Mouse (Mus musculus) lung, postnatal 0 days (tissue): ENCODE measurements around the gene Tex36. TPM values are rescaled to one million over a fixed set of nuclear protein-coding genes. Genes with fewer than 3 reads are reported as not detected.

Experiments
- ATAC-seq: fragments of 200-750 bp; cut with Nextera tagmentation; 2 replicates; pipeline ENCODE4 v1.8.0; 2017; ENCODE audit warnings: moderate library complexity
- DNase-seq: peaks from one replicate; pipeline ENCODE4 v3.0.0-alpha.2; 2016; ENCODE audit warnings: low spot score
- H3K27ac ChIP-seq: fragments of 300-500 bp; sonication (generic); 2 replicates; pipeline ENCODE4 v1.5.1; 2014; ENCODE audit warnings: antibody characterized with exemption, mild to moderate bottlenecking, low read length, mixed read lengths
- H3K27me3 ChIP-seq: fragments of 300-500 bp; sonication (generic); replicated peaks from 2 replicates; pipeline ENCODE4 v1.6.1; 2014; ENCODE audit warnings: low read length, mixed read lengths; ENCODE audit not compliant: insufficient read depth
- H3K36me3 ChIP-seq: fragments of 300-500 bp; sonication (generic); 2 replicates; pipeline ENCODE4 v1.6.1; 2014; ENCODE audit warnings: low read length, mixed read lengths; ENCODE audit not compliant: insufficient read depth
- H3K4me1 ChIP-seq: fragments of 300-500 bp; sonication (generic); 2 replicates; pipeline ENCODE4 v1.6.1; 2014; ENCODE audit warnings: antibody characterized with exemption, low read depth, low read length, mixed read lengths; ENCODE audit not compliant: insufficient read depth
- H3K4me2 ChIP-seq: fragments of 300-500 bp; sonication (generic); replicated peaks from 2 replicates; pipeline ENCODE4 v1.6.1; 2014; ENCODE audit warnings: low read depth, mild to moderate bottlenecking, low read length, moderate library complexity, mixed read lengths
- H3K4me3 ChIP-seq: fragments of 300-500 bp; sonication (generic); 2 replicates; pipeline ENCODE4 v1.5.1; 2014; ENCODE audit warnings: low read depth, low read length
- H3K9ac ChIP-seq: fragments of 300-500 bp; sonication (generic); replicated peaks from 2 replicates; pipeline ENCODE4 v1.6.1; 2014; ENCODE audit warnings: low read depth, mild to moderate bottlenecking
- H3K9me3 ChIP-seq: fragments of 300-500 bp; sonication (generic); 2 replicates; pipeline ENCODE4 v1.6.1; 2016; ENCODE audit warnings: low read length, mixed read lengths
- CTCF ChIP-seq: IDR thresholded peaks from 2 replicates; pipeline ENCODE4 v1.5.1; 2016; ENCODE audit warnings: antibody characterized with exemption, mild to moderate bottlenecking
- EP300 ChIP-seq: IDR thresholded peaks from 2 replicates; pipeline ENCODE4 v1.6.1; 2016; ENCODE audit warnings: antibody characterized with exemption, mild to moderate bottlenecking, control low read depth
- WGBS: fragments of 180-500 bp; shearing (Covaris S2); extraction: QIAGEN DNeasy Blood & Tissue Kit; methylation state at CpG from one replicate; pipeline ENCODE4 v1.1.7; 2014; 5-methylcytosine and 5-hydroxymethylcytosine counted together
- polyA plus RNA-seq: library from polyadenylated mRNA; unstranded; fragments of >200 nt; fragmentation: Nextera tagmentation; extraction: Ambion mirVana; gene quantifications from 2 replicates; pipeline ENCODE4 v1.2.1, GENCODE M21; 2015

The Tex36 gene
- polyA plus RNA-seq, 1 experiment from 2014 or later: not detected

DNA sequence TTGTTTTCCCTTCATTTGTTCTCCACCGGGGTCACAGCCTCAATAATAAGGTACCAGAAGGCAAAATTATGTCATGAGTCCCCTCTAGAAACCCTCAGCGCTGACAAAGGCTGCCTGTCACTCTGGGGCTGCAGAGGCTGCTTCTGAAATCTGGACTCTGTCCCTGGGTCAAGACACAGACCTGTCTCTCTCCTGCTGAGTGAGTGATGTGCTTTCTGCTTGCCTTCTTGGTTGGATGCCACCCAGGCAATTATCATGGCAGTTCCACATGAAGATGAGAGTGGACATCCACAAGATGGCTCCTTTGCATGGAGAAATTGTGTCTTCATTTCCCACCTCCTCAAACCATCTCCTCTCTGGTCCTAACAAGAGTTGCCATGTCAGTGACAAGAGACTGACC lies 1.2 kb upstream of the Tex36 start:
- WGBS: 70% methylated on average over 2 of the region's 2 CpGs
- H3K4me2 ChIP-seq: no peak overlapping the region
- no peaks in the 10 kb centered on the region for H3K4me1 ChIP-seq
- no peaks in the 10 kb centered on the region for H3K36me3 ChIP-seq
- no peak for ATAC-seq
- no peak overlapping the region for H3K9ac ChIP-seq
- H3K4me3 ChIP-seq: no peak overlapping the region
- TF ChIP-seq EP300: no peak
- TF ChIP-seq CTCF: no peak
- no peaks in the 10 kb centered on the region for H3K9me3 ChIP-seq
- H3K27me3 ChIP-seq: no peaks in the 10 kb centered on the region
- no peak overlapping the region for H3K27ac ChIP-seq
- DNase-seq: no peak

DNA sequence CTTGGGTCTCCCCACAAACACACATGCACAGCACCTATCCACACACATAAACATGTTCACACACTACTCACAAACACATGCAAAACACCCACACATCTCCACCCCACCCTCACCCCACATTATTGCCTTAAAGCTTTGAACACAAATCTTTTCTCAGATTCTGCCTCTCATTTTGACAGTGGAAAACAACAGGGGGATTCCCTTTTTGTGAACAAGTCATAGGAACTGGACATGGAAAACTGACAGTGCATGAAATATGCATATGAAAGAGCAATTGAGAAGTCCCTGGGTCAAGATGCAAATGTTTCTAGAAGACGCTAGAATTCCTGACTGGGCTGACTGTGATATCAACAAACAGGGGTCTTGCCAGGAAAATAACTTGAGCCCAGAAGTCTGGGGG lies 1.4 kb downstream of the Tex36 start:
- H3K4me1 ChIP-seq: no peaks in the 10 kb centered on the region
- 34% methylated on average over 1 of the region's 1 CpGs for WGBS
- no peaks in the 10 kb centered on the region for H3K36me3 ChIP-seq
- DNase-seq: no peak
- TF ChIP-seq EP300 (no peak), CTCF (no peak)
- H3K4me2 ChIP-seq: no peak overlapping the region
- H3K9me3 ChIP-seq: no peaks in the 10 kb centered on the region
- H3K9ac ChIP-seq: no peak overlapping the region
- H3K27ac ChIP-seq: no peak overlapping the region
- no peaks in the 10 kb centered on the region for H3K27me3 ChIP-seq
- H3K4me3 ChIP-seq: no peak overlapping the region
- ATAC-seq: no peak

DNA sequence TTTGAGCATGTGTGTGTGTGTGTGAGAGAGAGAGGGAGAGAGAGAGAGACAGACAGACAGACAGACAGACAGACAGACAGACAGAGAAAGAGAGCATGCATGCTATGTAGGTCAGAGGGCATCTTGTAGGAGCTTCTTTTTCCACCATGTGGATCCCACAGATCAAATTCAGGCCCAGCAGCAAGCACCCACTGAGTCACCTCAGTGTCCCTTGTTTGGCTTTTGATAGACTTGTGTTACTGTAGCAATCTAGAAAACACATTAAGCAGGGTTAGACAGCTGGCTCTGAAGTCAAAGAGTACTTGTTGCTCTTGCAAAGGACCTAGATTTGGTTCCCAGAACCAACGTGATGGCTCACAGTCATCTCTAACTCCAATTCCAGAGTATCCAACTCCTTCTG lies 10.2 kb downstream of the Tex36 start:
- DNase-seq (no peak), ATAC-seq (no peak)
- no peak overlapping the region for H3K9ac ChIP-seq
- H3K36me3 ChIP-seq: no peaks in the 10 kb centered on the region
- 54% methylated on average over 1 of the region's 1 CpGs for WGBS
- no peak overlapping the region for H3K4me3 ChIP-seq
- no peaks in the 10 kb centered on the region for H3K27me3 ChIP-seq
- no peak overlapping the region for H3K27ac ChIP-seq
- H3K4me1 ChIP-seq: no peaks in the 10 kb centered on the region
- H3K4me2 ChIP-seq: no peak overlapping the region
- no peak for TF ChIP-seq CTCF
- TF ChIP-seq EP300: no peak
- H3K9me3 ChIP-seq: no peaks in the 10 kb centered on the region

DNA sequence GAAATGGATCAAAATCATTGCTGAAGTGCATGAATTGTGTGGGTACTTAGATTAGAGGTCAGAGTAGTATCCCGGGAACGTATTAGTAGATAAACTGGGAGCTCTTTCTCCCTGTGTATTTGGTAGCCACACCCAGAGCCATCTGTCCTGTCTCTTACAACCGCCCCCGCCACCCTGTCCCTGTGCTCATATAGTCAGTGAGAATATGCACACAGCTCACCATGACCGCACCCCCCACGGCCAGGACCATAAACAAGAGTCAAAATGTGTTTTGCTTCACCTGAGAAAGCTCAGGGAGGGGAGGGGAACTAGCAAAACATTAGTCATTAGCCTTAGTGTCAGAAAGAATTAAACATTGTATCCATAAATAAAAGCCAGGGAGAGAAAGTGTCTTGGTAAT lies 18.7 kb downstream of the Tex36 start:
- ATAC-seq (no peak), DNase-seq (no peak)
- Histone ChIP-seq H3K9me3 (no peaks in the 10 kb centered on the region), H3K27ac (no peak overlapping the region), H3K4me3 (no peak overlapping the region), H3K27me3 (no peaks in the 10 kb centered on the region), H3K36me3 (no peaks in the 10 kb centered on the region), H3K9ac (no peak overlapping the region), H3K4me1 (no peaks in the 10 kb centered on the region), H3K4me2 (no peak overlapping the region)
- WGBS: 87% methylated on average over 6 of the region's 6 CpGs
- TF ChIP-seq CTCF (no peak), EP300 (no peak)

DNA sequence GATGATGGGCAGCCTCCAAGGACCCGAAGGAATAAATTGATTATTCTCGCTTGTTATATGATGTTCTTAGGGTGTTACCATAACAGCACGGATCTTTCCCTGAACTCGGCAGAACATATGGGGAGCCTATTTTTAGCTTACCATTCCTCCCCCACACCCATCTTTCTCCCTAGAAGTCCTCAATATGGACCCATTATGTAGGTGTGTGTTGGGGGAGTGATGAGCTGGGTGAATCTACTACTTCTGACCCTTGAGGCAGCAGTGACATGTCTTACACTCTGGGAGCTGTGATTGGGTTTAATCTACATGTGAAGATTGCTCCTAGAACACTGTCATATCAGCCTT lies 21.7 kb downstream of the Tex36 start:
- H3K4me3 ChIP-seq: no peak overlapping the region
- WGBS: 85% methylated on average over 4 of the region's 4 CpGs
- H3K9me3 ChIP-seq: no peaks in the 10 kb centered on the region
- no peaks in the 10 kb centered on the region for H3K36me3 ChIP-seq
- H3K4me2 ChIP-seq: no peak overlapping the region
- H3K27ac ChIP-seq: no peak overlapping the region
- H3K9ac ChIP-seq: no peak overlapping the region
- TF ChIP-seq CTCF (no peak), EP300 (no peak)
- H3K27me3 ChIP-seq: no peaks in the 10 kb centered on the region
- no peak for DNase-seq
- no peak for ATAC-seq
- no peaks in the 10 kb centered on the region for H3K4me1 ChIP-seq

DNA sequence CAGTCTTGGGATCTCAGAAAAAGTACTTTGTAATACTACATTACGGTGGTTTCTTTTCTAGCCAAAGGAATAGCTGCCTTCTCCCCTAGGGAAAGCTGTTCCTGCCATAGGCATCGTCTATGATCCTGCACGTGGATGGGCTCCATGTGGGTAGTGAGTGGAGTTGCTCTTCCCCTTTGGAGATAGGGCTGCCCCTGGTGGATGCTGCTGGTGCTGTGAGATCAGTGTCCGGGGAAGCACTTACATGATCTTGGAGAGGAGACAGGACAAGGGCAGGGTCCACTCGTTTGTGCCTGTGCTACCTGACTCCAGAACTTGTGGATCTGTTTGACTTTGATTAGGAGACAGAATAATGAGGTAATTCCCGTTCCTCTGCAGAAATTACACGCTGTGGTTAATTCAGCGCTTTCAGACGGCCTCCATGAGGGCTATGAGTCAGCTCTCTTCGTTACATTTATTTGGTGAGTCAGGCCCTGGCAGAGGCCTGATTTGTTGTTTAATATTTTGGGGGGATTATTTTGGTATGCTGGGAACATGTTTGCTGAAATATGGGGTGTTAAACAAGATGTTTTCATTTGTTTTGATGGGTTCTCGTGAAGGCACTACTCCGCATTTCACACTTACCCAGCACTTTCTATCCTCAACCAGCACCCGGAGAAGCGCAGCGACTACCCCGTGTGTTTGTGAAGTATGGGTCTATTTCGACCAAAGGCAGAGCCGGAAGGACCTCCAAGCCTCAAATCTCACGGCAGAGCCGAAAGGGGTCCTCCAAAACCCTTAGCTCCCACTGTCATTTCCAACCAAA lies 22.3 kb downstream of the Tex36 start:
- Histone ChIP-seq H3K27ac (no peak overlapping the region), H3K4me2 (no peak overlapping the region), H3K36me3 (no peaks in the 10 kb centered on the region), H3K4me3 (no peak overlapping the region), H3K4me1 (no peaks in the 10 kb centered on the region), H3K9ac (no peak overlapping the region), H3K9me3 (no peaks in the 10 kb centered on the region), H3K27me3 (no peaks in the 10 kb centered on the region)
- TF ChIP-seq CTCF: no peak
- no peak for TF ChIP-seq EP300
- DNase-seq (no peak), ATAC-seq (no peak)
- WGBS: 69% methylated on average over 20 of the region's 20 CpGs

DNA sequence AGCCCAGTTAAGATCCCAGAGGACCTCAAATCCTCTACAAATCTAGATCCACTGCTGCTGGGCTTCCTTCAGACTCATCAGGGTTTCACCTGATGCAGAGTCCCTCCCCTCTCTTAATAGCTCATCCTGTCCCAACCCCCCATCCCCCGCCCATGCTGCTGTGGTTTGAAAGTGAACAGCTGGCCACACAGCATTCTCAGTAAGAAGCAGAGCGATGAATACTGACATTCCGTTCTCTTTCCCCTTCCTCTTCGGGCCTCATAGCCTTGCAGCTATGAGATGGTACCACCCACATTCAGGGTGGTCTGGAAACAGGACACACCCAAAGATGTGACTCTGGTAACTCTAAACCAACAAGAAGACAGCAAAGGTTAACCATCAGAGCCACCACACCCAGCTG lies 25.1 kb downstream of the Tex36 start:
- no peak overlapping the region for H3K4me3 ChIP-seq
- 22% methylated on average over 4 of the region's 4 CpGs for WGBS
- H3K36me3 ChIP-seq: no peaks in the 10 kb centered on the region
- H3K9ac ChIP-seq: no peak overlapping the region
- ATAC-seq (no peak), DNase-seq (no peak)
- H3K9me3 ChIP-seq: no peaks in the 10 kb centered on the region
- no peak for TF ChIP-seq CTCF
- TF ChIP-seq EP300: no peak
- H3K27ac ChIP-seq: no peak overlapping the region
- no peaks in the 10 kb centered on the region for H3K4me1 ChIP-seq
- H3K27me3 ChIP-seq: no peaks in the 10 kb centered on the region
- no peak overlapping the region for H3K4me2 ChIP-seq
